Mouse (Mus musculus) liver, postnatal 0 days (tissue): ENCODE results near the gene Ciao2a. TPM values are rescaled to one million over a fixed set of nuclear protein-coding genes. Genes with fewer than 3 reads are reported as not detected.

Source experiments
- ATAC-seq: fragments of 200-750 bp; cut with Nextera tagmentation; 2 replicates; pipeline ENCODE4 v1.8.0; 2017; ENCODE audit warnings: mild to moderate bottlenecking, moderate library complexity
- DNase-seq: peaks from one replicate; pipeline ENCODE4 v3.0.0-alpha.2; 2016
- H3K27ac ChIP-seq: fragments of 300-500 bp; sonication (generic); 2 replicates; pipeline ENCODE4 v1.5.1; 2014; ENCODE audit warnings: antibody characterized with exemption, moderate library complexity, mild to moderate bottlenecking, low read depth
- H3K27me3 ChIP-seq: fragments of 300-500 bp; sonication (generic); 2 replicates; pipeline ENCODE4 v1.6.1; 2014; ENCODE audit warnings: low read length, control low read depth, mixed read lengths; ENCODE audit not compliant: insufficient read depth
- H3K36me3 ChIP-seq: fragments of 300-500 bp; sonication (generic); replicated peaks from 2 replicates; pipeline ENCODE4 v1.6.1; 2014; ENCODE audit warnings: mild to moderate bottlenecking, control low read depth, low read length, moderate library complexity, mixed read lengths; ENCODE audit not compliant: insufficient read depth
- H3K4me1 ChIP-seq: fragments of 300-500 bp; sonication (generic); 2 replicates; pipeline ENCODE4 v1.6.1; 2014; ENCODE audit warnings: antibody characterized with exemption, mild to moderate bottlenecking, control low read depth; ENCODE audit not compliant: insufficient read depth
- H3K4me2 ChIP-seq: fragments of 300-500 bp; sonication (generic); 2 replicates; pipeline ENCODE4 v1.6.1; 2014; ENCODE audit warnings: low read depth, mild to moderate bottlenecking, low read length, moderate library complexity, mixed read lengths
- H3K4me3 ChIP-seq: fragments of 300-500 bp; sonication (generic); 2 replicates; pipeline ENCODE4 v1.5.1; 2014; ENCODE audit warnings: low read depth, low read length
- H3K9ac ChIP-seq: fragments of 300-500 bp; sonication (generic); replicated peaks from 2 replicates; pipeline ENCODE4 v1.6.1; 2014; ENCODE audit warnings: mild to moderate bottlenecking, moderate library complexity
- H3K9me3 ChIP-seq: fragments of 300-500 bp; sonication (generic); 2 replicates; pipeline ENCODE4 v1.6.1; 2016; ENCODE audit warnings: mild to moderate bottlenecking, control low read depth, low read length, mixed read lengths
- CTCF ChIP-seq: sonication (generic); IDR thresholded peaks from 2 replicates; pipeline ENCODE4 v1.5.1; 2016; ENCODE audit warnings: antibody characterized with exemption, low read depth
- EP300 ChIP-seq: IDR thresholded peaks from 2 replicates; pipeline ENCODE4 v1.6.1; 2016; ENCODE audit warnings: antibody characterized with exemption, low read depth, mild to moderate bottlenecking
- WGBS: fragments of 180-500 bp; shearing (Covaris S2); extraction: QIAGEN DNeasy Blood & Tissue Kit; methylation state at CpG from one replicate; pipeline ENCODE4 v1.1.7; 2014; ENCODE audit not compliant: insufficient replicate concordance; 5-methylcytosine and 5-hydroxymethylcytosine counted together
- polyA plus RNA-seq: library from polyadenylated mRNA; unstranded; fragments of >200 nt; fragmentation: Nextera tagmentation; extraction: Ambion mirVana; gene quantifications from 2 replicates; pipeline ENCODE4 v1.2.1, GENCODE M21; 2015

Gene Ciao2a
- polyA plus RNA-seq, 1 experiment from 2014 or later, result 133 TPM

GRCm38 (mm10) chr9:66124111-66124531 is 2.3 kb upstream of the Ciao2a start:
- peak; percentile 38 for ATAC-seq
- peaks cover 32% of the 10 kb centered on the region for H3K4me1 ChIP-seq
- no peaks in the 10 kb centered on the region for H3K9me3 ChIP-seq
- H3K36me3 ChIP-seq, result 0 out of 2 replicates have a peak, but pooled peaks cover 4% of the 10 kb centered on the region
- DNase-seq, result peak; percentile 65
- 0% methylated on average over 12 of the region's 12 CpGs for WGBS
- peak overlapping the region; percentile 74 for H3K4me2 ChIP-seq
- TF ChIP-seq CTCF (no peak), EP300 (no peak)
- peak overlapping the region; percentile 80 for H3K4me3 ChIP-seq
- H3K9ac ChIP-seq, result peak overlapping the region; percentile 86
- H3K27ac ChIP-seq, result peak overlapping the region; percentile 93
- H3K27me3 ChIP-seq, result no peaks in the 10 kb centered on the region

GRCm38 (mm10) chr9:66124681-66125542 is 1.5 kb upstream of the Ciao2a start:
- no peaks in the 10 kb centered on the region for H3K9me3 ChIP-seq
- ATAC-seq (peak; percentile 95), DNase-seq (peak; percentile 100)
- TF ChIP-seq EP300 (peak; percentile 57; the same call in 1 of the 2 replicates), CTCF (peak; percentile 27; the same call in 1 of the 2 replicates)
- H3K27ac ChIP-seq, result peak overlapping the region; percentile 93
- peak overlapping the region; percentile 80 for H3K4me3 ChIP-seq
- peak overlapping the region; percentile 74 for H3K4me2 ChIP-seq
- H3K4me1 ChIP-seq, result peaks cover 31% of the 10 kb centered on the region
- H3K36me3 ChIP-seq, result 0 out of 2 replicates have a peak, but pooled peaks cover 4% of the 10 kb centered on the region
- peak overlapping the region; percentile 86 for H3K9ac ChIP-seq
- 12% methylated on average over 33 of the region's 33 CpGs for WGBS
- no peaks in the 10 kb centered on the region for H3K27me3 ChIP-seq

GRCm38 (mm10) chr9:66125543-66126455 is 612 bp upstream of the Ciao2a start:
- Histone ChIP-seq H3K4me2 (peak overlapping the region; percentile 74), H3K9ac (peak overlapping the region; percentile 57), H3K27me3 (no peaks in the 10 kb centered on the region), H3K4me3 (peak overlapping the region; percentile 61), H3K9me3 (no peaks in the 10 kb centered on the region), H3K36me3 (0 out of 2 replicates have a peak, but pooled peaks cover 1% of the 10 kb centered on the region), H3K27ac (peak overlapping the region; percentile 69), H3K4me1 (peaks cover 24% of the 10 kb centered on the region)
- WGBS, result 20% methylated on average over 12 of the region's 12 CpGs
- no peak for TF ChIP-seq CTCF
- ATAC-seq (no peak), DNase-seq (peak; percentile 30)

- ATAC-seq, result no peak
- Histone ChIP-seq H3K4me2 (peak overlapping the region; percentile 74), H3K9me3 (no peaks in the 10 kb centered on the region), H3K9ac (peak overlapping the region; percentile 57), H3K27ac (peak overlapping the region; percentile 69), H3K27me3 (no peaks in the 10 kb centered on the region), H3K36me3 (peaks cover 2% of the 10 kb centered on the region; the same call in 1 of the 2 replicates), H3K4me3 (peak overlapping the region; percentile 61), H3K4me1 (peaks cover 24% of the 10 kb centered on the region)
- TF ChIP-seq EP300 (no peak), CTCF (no peak)
- WGBS, result 13% methylated on average over 6 of the region's 6 CpGs
- peak; percentile 24 for DNase-seq
Measured at GRCm38 (mm10) chr9:66127193-66127546, 759 bp downstream of the Ciao2a start.

GRCm38 (mm10) chr9:66127884-66128283 is 1.5 kb downstream of the Ciao2a start:
- TF ChIP-seq EP300 (0 out of 2 replicates have a peak, but pooled peaks have one; percentile 17), CTCF (no peak)
- Histone ChIP-seq H3K4me1 (peaks cover 24% of the 10 kb centered on the region), H3K4me2 (peak overlapping the region; percentile 74), H3K9ac (no peak overlapping the region), H3K27ac (no peak overlapping the region), H3K36me3 (peaks cover 7% of the 10 kb centered on the region), H3K9me3 (no peaks in the 10 kb centered on the region), H3K27me3 (no peaks in the 10 kb centered on the region), H3K4me3 (peak overlapping the region; percentile 61)
- ATAC-seq (no peak), DNase-seq (no peak)
- WGBS, result 61% methylated on average over 4 of the region's 4 CpGs
